Mouse (Mus musculus) cerebellum, adult 2 months (tissue): ENCODE results near the gene Gm10073.

Source experiments
- CTCF ChIP-seq: fragments of 200-500 bp; IDR thresholded peaks from 2 replicates; pipeline ENCODE4 v1.5.1; 2011; ENCODE audit warnings: low read depth, mild to moderate bottlenecking, control low read depth, low read length, moderate library complexity, borderline replicate concordance; ENCODE audit not compliant: insufficient read depth
- POLR2A ChIP-seq: fragments of 200-500 bp; IDR thresholded peaks from 2 replicates; pipeline ENCODE4 v1.6.1; 2011; ENCODE audit warnings: low read length, control low read depth, borderline replicate concordance; ENCODE audit not compliant: insufficient read depth

- TF ChIP-seq CTCF (0 out of 2 replicates have a peak, but pooled peaks have one; percentile 13), POLR2A (no peak)
These were observed 38.8 kb downstream of the Gm10073 start for GRCm38 (mm10) chr8:106534449-106534848.
